Mouse (Mus musculus) liver, embryonic 14.5 days (tissue): ENCODE measurements at regions not wholly inside any gene's neighbourhood (a gene's known extent, or its start where the extent isn't known, plus 50 kb on each side); places are given as distances from the start of the nearest gene placed in this dataset.

ENCODE experiments used
- ATAC-seq: fragments of 200-750 bp; cut with Nextera tagmentation; 2 replicates; pipeline ENCODE4 v1.8.0; 2017; ENCODE audit warnings: moderate number of reproducible peaks, mild to moderate bottlenecking, moderate library complexity; ENCODE audit not compliant: insufficient read depth
- DNase-seq, 3 experiments: peaks; one replicate each; pipeline ENCODE4 v3.0.0-alpha.2; 2012 to 2013; ENCODE audit warnings: low read depth in 3 of 3, low spot score in 3 of 3
- H3K27ac ChIP-seq: fragments of 300-500 bp; sonication (generic); 2 replicates; pipeline ENCODE4 v1.5.1; 2014; ENCODE audit warnings: moderate library complexity, mild to moderate bottlenecking, control low read depth, inconsistent platforms
- H3K27me3 ChIP-seq: fragments of 300-500 bp; sonication (generic); 2 replicates; pipeline ENCODE4 v1.6.1; 2014; ENCODE audit warnings: mild to moderate bottlenecking, low read length, moderate library complexity; ENCODE audit not compliant: control insufficient read depth, insufficient read depth
- H3K36me3 ChIP-seq: fragments of 300-500 bp; sonication (generic); replicated peaks from 2 replicates; pipeline ENCODE4 v1.6.1; 2014; ENCODE audit warnings: low read depth; ENCODE audit not compliant: control insufficient read depth, insufficient read depth
- H3K4me1 ChIP-seq, 2 experiments: fragments of 200-500 bp in 1 of 2; fragments of 300-500 bp in 1 of 2; sonication (generic) in 1 of 2; replicated peaks; 2 replicates each; pipeline ENCODE4 v1.6.1; 2012 to 2014; ENCODE audit warnings: antibody characterized with exemption in 1 of 2, inconsistent platforms in 1 of 2, low read length in 1 of 2; ENCODE audit not compliant: control insufficient read depth in 2 of 2, insufficient read depth in 2 of 2
- H3K4me2 ChIP-seq: fragments of 300-500 bp; sonication (generic); 2 replicates; pipeline ENCODE4 v1.6.1; 2014; ENCODE audit warnings: low read depth, mild to moderate bottlenecking, control low read depth, moderate library complexity
- H3K4me3 ChIP-seq, 2 experiments: fragments of 200-500 bp in 1 of 2; fragments of 300-500 bp in 1 of 2; sonication (generic) in 1 of 2; 2 replicates each; pipeline ENCODE4 v1.5.1; 2012 to 2014; ENCODE audit warnings: low read depth in 2 of 2, low read length in 2 of 2, mild to moderate bottlenecking in 2 of 2, control low read depth in 1 of 2, inconsistent platforms in 1 of 2, moderate library complexity in 1 of 2; ENCODE audit not compliant: insufficient read depth in 1 of 2
- H3K9ac ChIP-seq: fragments of 300-500 bp; sonication (generic); replicated peaks from 2 replicates; pipeline ENCODE4 v1.6.1; 2014; ENCODE audit warnings: mild to moderate bottlenecking, control low read depth, moderate library complexity
- H3K9me3 ChIP-seq: fragments of 300-500 bp; sonication (generic); 2 replicates; pipeline ENCODE4 v1.6.1; 2016; ENCODE audit warnings: low read length, mixed read lengths; ENCODE audit not compliant: control insufficient read depth
- CTCF ChIP-seq: IDR thresholded peaks from 2 replicates; pipeline ENCODE4 v1.5.1; 2016; ENCODE audit warnings: antibody characterized with exemption, low read depth, control low read depth
- EP300 ChIP-seq: IDR thresholded peaks from 2 replicates; pipeline ENCODE4 v1.6.1; 2016; ENCODE audit warnings: antibody characterized with exemption, low read depth
- WGBS: fragments of 180-500 bp; shearing (Covaris S2); extraction: QIAGEN DNeasy Blood & Tissue Kit; methylation state at CpG from one replicate; pipeline ENCODE4 v1.1.7; 2014; ENCODE audit not compliant: insufficient replicate concordance; 5-methylcytosine and 5-hydroxymethylcytosine counted together

GRCm38 (mm10) chr11:112926330-112927025, 144.5 kb downstream of the Sox9 start:
- TF ChIP-seq CTCF (no peak), EP300 (no peak)
- H3K27ac ChIP-seq, result no peak overlapping the region
- H3K9ac ChIP-seq, result no peak overlapping the region
- no peaks in the 10 kb centered on the region for H3K36me3 ChIP-seq
- no peak overlapping the region for H3K4me2 ChIP-seq
- ATAC-seq, result no peak
- no peaks in the 10 kb centered on the region for H3K27me3 ChIP-seq
- H3K4me3 ChIP-seq, result no peak overlapping the region
- DNase-seq, result no peak
- no peaks in the 10 kb centered on the region for H3K9me3 ChIP-seq
- no peaks in the 10 kb centered on the region for H3K4me1 ChIP-seq
- WGBS, result 69% methylated on average over 19 of the region's 19 CpGs

GRCm38 (mm10) chr11:112930186-112930808, 148.3 kb downstream of the Sox9 start:
- Histone ChIP-seq H3K4me1 (no peaks in the 10 kb centered on the region), H3K4me3 (no peak overlapping the region), H3K9me3 (no peaks in the 10 kb centered on the region), H3K27me3 (no peaks in the 10 kb centered on the region), H3K9ac (no peak overlapping the region), H3K4me2 (no peak overlapping the region), H3K27ac (no peak overlapping the region), H3K36me3 (no peaks in the 10 kb centered on the region)
- no peak for ATAC-seq
- 38% methylated on average over 10 of the region's 10 CpGs for WGBS
- DNase-seq, result no peak
- no peak for TF ChIP-seq CTCF
- no peak for TF ChIP-seq EP300

DNA sequence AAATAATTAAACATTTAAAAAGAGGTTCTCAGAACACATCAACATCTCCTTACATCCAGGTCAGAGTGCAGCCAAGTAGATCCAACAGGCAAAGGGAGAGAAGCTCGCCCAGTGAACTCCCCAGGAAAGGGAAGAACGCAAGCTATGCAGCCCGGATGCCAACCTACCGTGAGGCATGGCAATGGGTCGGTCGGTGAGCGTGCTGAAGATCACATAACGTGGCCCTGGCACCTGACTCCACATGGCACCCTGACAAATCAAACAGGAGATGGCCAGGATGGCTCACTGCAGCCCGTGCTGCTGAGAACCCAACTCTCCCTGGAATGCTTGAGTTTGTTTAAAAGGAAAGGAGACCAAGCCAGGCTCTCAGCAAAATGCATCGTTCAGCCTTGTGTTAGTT, 156.0 kb downstream of the Sox9 start:
- Histone ChIP-seq H3K9ac (no peak overlapping the region), H3K36me3 (no peaks in the 10 kb centered on the region), H3K4me1 (no peaks in the 10 kb centered on the region), H3K9me3 (no peaks in the 10 kb centered on the region; the same call in 1 of the 2 replicates), H3K27ac (no peak overlapping the region), H3K27me3 (no peaks in the 10 kb centered on the region), H3K4me2 (no peak overlapping the region), H3K4me3 (no peak overlapping the region)
- 68% methylated on average over 10 of the region's 10 CpGs for WGBS
- DNase-seq, result no peak
- TF ChIP-seq EP300 (no peak), CTCF (no peak)
- no peak for ATAC-seq

DNA sequence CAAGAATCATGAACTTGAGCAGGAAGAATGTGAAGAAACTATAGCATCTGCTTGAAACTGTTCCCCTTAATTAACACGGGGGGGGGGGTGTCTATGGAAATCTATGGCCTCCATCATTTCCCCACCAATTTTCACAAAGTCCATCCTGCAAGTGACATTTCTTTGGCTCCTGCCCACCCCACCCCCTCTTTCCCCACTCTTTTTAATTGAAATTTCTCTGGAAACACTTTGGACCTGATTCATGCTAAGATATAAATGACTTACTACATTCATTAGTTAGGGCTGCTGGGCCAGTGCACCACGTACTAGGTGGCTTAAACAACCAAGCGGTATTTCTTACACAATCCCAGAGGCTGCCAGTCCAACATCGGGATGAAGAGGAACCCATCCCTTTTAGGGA, 169.4 kb downstream of the Sox9 start:
- Histone ChIP-seq H3K27ac (no peak overlapping the region), H3K27me3 (no peaks in the 10 kb centered on the region), H3K4me2 (no peak overlapping the region), H3K36me3 (no peaks in the 10 kb centered on the region), H3K4me1 (no peaks in the 10 kb centered on the region), H3K4me3 (no peak overlapping the region), H3K9ac (no peak overlapping the region), H3K9me3 (no peaks in the 10 kb centered on the region)
- ATAC-seq (no peak), DNase-seq (no peak)
- 53% methylated on average over 4 of the region's 4 CpGs for WGBS
- TF ChIP-seq EP300, result no peak
- TF ChIP-seq CTCF, result no peak

DNA sequence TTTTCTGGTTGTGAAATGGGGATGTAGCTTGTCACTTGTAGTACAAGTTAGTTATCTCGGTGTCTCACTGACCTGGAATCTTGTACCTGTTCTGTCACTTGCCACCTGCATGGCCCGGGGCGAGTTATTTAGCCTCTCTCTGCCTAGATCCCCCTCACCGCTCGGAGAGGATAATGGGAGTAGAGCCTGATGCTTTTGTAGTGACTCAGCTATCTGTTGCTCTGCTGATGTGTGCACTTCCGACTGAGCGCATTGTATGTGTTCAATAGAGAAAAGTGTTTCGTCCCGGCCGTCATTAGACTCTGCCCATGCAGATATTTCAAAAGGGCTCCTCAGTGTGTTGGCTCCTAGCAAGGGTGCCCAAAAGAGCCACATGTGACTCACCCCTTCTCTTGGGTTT, 170.3 kb downstream of the Sox9 start:
- no peaks in the 10 kb centered on the region for H3K9me3 ChIP-seq
- H3K4me3 ChIP-seq, result no peak overlapping the region
- no peak overlapping the region for H3K4me2 ChIP-seq
- no peak overlapping the region for H3K9ac ChIP-seq
- H3K4me1 ChIP-seq, result no peaks in the 10 kb centered on the region
- H3K27ac ChIP-seq, result no peak overlapping the region
- no peak for ATAC-seq
- H3K27me3 ChIP-seq, result no peaks in the 10 kb centered on the region
- TF ChIP-seq EP300 (no peak), CTCF (no peak)
- WGBS, result 70% methylated on average over 10 of the region's 10 CpGs
- DNase-seq, result no peak
- H3K36me3 ChIP-seq, result no peaks in the 10 kb centered on the region
